Mouse (Mus musculus): Measurements from ENCODE around the gene Mertk.
"Not testable (repeated sequence)": the region's sequence is repeated elsewhere in the genome, so short reads cannot be mapped to it uniquely, and the experiment has no call there.

Mertk gene

DNA sequence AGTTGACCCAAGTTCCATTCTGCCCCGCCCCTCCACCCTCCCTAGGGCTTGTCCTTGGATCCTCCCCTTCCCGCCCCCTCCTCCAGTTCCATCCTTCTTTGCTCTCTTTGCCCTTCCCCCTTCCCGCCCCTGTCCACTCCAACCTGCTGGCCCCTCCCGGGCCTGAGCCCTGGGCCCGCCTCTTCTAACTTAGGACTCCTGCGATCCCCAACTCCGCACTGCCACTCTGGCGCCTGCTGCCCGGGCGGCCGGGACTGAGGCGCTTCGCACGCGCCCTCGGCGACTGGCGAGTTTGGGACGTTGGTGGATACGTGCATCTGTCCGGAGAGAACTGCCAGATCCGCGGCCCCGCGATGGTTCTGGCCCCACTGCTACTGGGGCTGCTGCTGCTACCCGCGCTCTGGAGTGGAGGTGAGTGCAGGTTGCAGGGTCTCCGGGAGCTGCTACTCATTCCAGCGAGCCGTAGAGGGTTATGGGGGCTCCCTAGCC is at the start of gene Mertk:
TSS of gene Mertk (plus strand) at position 264 of the 489 bp plus-strand sequence.
- peak; percentile 87 for DNase-seq (ENCODE audit: low read depth, low spot score)

GRCm38 (mm10) chr2:128680661-128681060 is 18.1 kb upstream of the Mertk start:
- DNase-seq (ENCODE audit: low read depth, low spot score) = no peak

- DNase-seq (ENCODE audit: low read depth, low spot score) = peak; percentile 96
These were observed 11.7 kb upstream of the Mertk start, which contains the start of gene Anapc1 for GRCm38 (mm10) chr2:128686921-128687557. Gene Anapc1, minus strand, starts transcription at chr2:128687391.

DNA sequence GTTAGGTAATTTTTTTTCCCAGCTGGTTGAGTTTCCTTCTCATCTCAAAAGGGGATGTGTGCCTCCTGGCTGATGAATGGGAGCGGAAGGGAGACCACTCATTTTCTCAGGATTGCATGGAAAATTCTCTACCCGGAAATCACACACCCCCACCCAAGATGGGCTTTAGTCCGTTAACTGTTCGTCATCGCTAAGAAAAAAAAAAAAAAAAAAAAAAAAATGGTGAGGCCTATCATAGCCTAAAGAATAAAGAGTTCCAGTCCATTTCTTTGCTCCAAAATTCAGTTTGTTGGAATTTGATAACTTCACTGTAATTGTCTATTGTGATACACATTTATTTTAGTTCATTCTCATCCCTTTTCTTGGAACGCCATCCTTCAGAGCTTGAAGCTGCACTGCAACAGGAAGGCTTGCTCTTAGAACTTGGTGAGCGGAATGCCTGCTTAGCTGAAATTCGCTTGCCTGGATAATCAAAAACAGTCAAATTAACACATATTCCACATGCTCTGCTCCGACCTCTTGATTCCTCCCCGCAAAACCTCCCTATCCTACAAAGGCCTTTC is 11.1 kb upstream of the Mertk start:
- no peak for DNase-seq (ENCODE audit: low read depth, low spot score)

DNA sequence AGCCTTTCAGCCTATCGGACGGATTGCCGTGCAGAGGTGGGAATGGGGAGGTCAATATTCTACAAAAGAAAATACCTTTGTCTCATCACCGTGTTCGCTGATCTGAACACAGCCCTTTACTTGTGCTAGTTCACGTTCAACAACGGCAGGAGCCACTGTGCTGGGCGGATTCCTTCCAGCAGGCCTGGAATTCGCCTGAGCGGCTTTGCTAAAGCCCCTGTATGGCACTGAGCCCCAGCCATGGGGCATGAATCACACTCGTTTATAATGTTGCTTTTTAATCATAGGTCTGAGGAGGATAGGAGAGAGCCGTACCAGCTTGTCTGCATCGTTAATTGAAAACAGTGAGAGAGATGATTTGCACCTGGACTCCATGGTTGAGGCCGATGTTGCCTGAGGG is 6.4 kb upstream of the Mertk start:
- DNase-seq (ENCODE audit: low read depth, low spot score) = peak; percentile 61

DNA sequence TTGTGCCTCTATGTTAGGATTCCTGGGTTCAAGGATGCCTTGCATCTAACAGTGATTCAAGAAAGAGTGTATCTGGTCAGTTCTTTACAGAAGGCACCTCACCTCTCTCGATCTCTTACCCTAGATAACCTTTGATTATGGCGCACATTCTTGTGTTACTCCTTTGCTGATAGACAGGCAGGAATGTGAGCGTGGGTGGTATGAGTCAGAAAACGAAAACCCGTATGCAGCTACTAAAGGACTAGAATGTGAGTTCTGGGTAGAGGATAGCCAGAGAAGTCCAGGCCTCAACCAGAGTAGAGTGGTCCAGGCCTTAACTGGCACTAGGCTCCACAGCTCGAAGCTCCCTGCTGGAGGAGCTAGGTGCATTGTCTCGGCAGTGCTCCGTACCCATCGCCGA is 6.0 kb upstream of the Mertk start:
- peak; percentile 91 for DNase-seq (ENCODE audit: low read depth, low spot score)

DNA sequence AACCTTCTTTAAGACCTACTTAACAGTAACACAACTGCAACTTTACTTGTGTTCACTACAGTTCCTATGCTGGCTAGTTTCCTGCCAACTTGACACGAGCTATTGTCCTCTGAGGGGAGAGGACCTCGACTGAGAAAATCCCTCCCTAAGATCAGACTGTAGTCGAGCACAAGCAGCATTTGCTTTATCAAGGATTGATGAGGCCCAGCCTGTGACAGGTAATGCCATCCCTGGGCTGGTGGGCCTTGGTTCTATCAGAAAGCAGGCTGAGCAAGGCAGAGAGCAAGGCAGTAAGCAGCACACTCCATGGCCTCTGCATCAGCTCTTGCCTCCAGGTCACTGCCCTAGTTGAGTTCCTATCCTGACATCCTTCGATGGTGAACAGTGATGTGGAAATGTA is 5.5 kb upstream of the Mertk start:
- DNase-seq (ENCODE audit: low read depth, low spot score) = peak; percentile 21

DNA sequence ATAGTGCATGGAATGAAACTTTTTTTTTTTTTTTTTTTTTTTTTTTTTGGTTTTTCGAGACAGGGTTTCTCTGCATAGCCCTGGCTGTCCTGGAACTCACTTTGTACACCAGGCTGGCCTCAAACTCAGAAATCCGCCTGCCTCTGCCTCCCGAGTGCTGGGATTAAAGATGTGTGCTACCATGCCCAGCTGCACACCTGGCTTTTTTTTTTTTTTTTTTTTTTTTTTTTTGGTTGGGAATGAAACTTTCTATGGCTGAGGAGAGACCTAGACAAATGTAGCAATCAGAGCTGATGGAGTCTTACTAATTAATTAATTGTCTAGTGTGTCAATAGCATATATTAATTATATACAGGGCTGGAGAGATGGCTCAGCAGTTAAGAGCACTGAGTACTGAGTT is 4.9 kb upstream of the Mertk start:
- not testable (repeated sequence) for DNase-seq (ENCODE audit: low read depth, low spot score)

DNA sequence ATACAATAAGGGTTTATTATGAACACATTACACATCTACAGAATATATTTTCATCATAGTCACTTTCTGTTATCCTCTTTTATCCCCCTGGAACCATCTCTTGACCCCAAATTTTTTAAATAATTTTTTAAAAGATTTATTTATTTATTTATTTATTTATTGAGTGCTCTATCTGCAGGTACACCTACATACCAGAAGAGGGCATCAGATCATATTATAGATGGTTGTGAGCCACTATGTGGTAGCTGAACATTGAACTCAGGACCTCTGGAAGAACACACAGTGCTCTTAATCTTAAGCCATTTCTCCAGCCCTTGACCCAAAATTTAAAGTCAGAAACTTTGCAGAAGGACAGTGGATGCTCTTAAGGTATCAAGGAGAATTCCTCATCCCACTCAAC is 4.2 kb upstream of the Mertk start:
- DNase-seq (ENCODE audit: low read depth, low spot score) = no peak

DNA sequence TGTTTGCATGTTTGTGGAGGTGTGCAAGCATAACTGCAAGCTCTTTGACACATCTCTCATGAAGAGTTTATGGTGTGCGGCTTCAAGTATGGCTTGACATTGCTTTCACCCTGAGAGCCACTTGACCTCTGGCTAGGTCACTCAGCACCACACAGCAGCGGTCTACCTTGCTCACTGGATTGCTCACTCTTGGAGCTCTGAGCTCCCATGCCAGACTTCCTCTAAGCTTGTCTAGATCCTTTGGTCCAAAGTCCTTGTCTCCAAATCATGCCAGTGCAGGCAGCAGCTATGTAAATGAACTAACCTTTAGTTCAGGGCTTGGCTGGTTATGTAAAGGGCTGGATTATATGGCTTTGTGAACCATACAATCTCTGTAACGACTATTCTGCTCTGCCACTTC is 2.3 kb upstream of the Mertk start:
- DNase-seq (ENCODE audit: low read depth, low spot score) = no peak

DNA sequence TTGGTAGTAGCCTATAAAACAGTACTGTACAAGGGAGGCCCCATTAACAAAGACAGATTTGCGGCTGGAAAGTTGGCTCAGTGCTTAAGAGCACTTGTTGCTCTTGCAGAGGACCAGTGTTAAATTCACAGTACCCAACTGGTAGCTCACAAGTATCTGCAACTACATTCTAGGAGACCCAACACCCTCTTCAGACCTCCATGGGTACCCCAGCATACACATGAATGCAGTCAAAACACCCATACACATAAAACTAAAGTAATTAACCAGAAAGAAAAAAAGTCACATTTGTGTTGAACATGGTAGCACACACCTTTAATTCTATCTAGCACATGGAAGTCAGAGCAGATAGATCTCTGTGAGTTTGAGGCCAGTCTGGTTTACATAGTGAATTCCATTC is 1.7 kb upstream of the Mertk start:
- no peak for DNase-seq (ENCODE audit: low read depth, low spot score)

- no peak for DNase-seq (ENCODE audit: low read depth, low spot score)
These were observed 1.2 kb upstream of the Mertk start for GRCm38 (mm10) chr2:128697566-128697965.

GRCm38 (mm10) chr2:128698140-128698692 is 540 bp upstream of the Mertk start:
- DNase-seq (ENCODE audit: low read depth, low spot score) = peak; percentile 96

GRCm38 (mm10) chr2:128699201-128699885 is 587 bp downstream of the Mertk start:
- peak; percentile 53 for DNase-seq (ENCODE audit: low read depth, low spot score)

GRCm38 (mm10) chr2:128704474-128704873 is 5.7 kb downstream of the Mertk start:
- DNase-seq (ENCODE audit: low read depth, low spot score) = no peak

DNA sequence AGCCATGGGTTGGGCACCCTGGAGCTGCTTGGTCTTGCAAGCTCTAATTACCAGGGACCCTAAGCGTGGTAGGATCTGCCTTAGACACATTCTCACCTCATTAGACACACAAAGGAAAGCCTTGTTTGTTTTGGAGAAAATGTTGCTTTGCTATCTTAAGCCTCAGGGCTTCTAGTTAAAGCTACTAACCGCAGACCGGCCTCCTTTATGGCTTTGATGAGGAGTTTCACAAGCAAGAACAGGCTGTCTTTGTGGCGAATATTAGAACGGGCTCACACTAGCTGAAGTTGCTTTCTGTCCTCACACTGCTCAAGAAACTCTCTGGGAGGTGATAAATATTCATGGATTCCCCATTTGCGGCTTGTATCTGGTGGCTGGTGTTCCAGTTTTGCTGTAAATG is 10.5 kb downstream of the Mertk start:
- DNase-seq (ENCODE audit: low read depth, low spot score) = no peak

GRCm38 (mm10) chr2:128710609-128711008 is 11.9 kb downstream of the Mertk start:
- DNase-seq (ENCODE audit: low read depth, low spot score) = no peak

DNA sequence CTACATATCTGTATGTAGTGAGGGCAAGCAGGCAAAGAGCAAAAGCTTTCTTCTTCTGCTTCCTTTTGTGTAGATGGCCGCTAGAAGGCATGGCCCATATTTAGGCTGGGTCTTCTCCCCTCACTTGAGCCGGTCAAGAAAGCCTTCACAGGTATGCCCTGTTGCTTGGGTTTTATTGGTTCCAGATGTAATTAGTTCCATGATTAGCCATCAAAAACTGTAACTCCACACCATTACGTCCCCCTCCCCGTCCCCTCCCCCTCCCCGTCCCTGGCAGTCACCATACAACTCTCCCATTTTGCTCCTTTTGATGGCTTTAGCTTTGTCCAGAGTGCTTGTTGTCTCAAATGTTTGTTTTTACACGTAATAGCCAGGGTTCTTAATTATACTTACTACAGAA is 14.2 kb downstream of the Mertk start:
- DNase-seq (ENCODE audit: low read depth, low spot score) = no peak

- peak; percentile 89 for DNase-seq (ENCODE audit: low read depth, low spot score)
These were observed 14.8 kb downstream of the Mertk start for GRCm38 (mm10) chr2:128713548-128714003.

DNA sequence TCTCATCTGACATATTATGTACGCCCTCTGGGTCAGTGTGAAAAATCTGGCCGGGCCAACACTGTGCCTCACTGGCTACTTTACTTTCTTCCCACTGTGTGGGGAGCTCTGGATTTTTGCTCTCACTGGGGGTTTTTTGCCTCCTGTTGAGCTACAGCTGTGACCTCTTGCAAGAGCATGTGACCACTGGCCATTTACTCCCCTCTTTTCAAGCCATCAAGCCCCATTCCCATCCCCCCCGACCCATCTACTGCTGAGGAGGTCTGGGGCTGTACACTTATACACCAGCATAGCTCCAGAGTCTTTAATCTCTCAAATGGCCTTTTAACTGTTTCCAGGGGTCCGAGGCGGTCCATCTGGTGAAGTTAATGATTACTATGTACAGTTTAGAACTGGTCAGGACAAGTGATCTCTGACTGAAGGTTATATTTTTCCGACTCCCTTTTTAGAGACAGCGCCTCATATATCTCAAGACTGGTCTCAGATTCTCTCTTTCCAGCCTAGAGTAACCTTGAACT is 16.0 kb downstream of the Mertk start:
- no peak for DNase-seq (ENCODE audit: low read depth, low spot score)

GRCm38 (mm10) chr2:128715979-128716378 is 17.2 kb downstream of the Mertk start:
- no peak for DNase-seq (ENCODE audit: low read depth, low spot score)

DNA sequence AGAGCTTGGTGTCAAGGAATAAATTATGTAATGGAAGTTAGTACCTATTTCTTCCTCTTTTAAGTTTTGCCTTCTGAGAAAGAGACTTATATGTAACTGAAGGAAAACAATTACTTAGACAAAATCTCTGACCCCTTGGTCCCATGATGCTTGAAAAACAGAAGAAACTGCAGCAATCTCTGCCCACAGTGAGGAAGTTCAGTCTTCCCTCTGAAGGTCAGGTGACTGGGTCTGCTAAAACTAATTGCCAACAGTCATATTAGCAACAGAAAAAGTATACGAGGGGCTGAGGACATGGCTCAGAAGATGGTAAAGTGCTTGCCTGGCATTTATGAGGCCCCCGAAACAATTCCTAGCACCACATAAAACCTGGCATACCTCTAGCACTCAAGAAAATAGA is 20.6 kb downstream of the Mertk start:
- DNase-seq (ENCODE audit: low read depth, low spot score) = no peak
